Mouse (Mus musculus) G1E-ER4 (cell line): ENCODE measurements around the gene Pdcd1lg2. TPM values are rescaled to one million over a fixed set of nuclear protein-coding genes. Genes with fewer than 3 reads are reported as not detected.

Source experiments
- GATA1 ChIP-seq: IDR thresholded peaks from one replicate; pipeline ENCODE4 v1.8.0; 2012; ENCODE audit warnings: low read length, inconsistent platforms
- polyA plus RNA-seq: library from polyadenylated mRNA; stranded (reverse); fragments of >175 nt; gene quantifications from 2 replicates; pipeline ENCODE4 v1.2.3, GENCODE M21; 2012

Gene Pdcd1lg2
- 0.12 and 0.15 TPM in 2 replicates for polyA plus RNA-seq

- no peak for TF ChIP-seq GATA1
These were observed at the start of gene Pdcd1lg2 for GRCm38 (mm10) chr19:29410619-29411018. TSS of gene Pdcd1lg2 (plus strand) at chr19:29410919.

GRCm38 (mm10) chr19:29361468-29362130 is 49.1 kb upstream of the Pdcd1lg2 start:
- no peak for TF ChIP-seq GATA1

- no peak for TF ChIP-seq GATA1
These were observed 48.4 kb upstream of the Pdcd1lg2 start for GRCm38 (mm10) chr19:29362173-29362930.

DNA sequence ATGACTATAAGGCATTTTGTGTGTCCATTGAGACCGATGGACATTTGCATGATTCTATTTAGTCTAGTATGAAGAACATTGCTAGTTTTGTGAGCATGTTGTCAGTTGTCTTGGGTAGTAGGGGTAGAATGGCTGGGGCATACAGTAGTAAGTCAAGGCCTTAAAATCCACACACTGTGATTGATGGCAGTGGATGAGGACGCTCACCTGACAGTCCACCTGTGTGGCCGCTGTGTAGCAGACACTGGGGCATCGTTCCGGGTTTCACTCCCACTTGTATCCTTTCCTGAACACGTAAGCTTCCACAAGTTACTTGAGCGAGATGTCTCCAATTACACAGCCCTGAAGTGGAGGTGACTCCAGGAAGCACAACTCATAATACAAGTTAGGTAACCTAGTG is 47.2 kb upstream of the Pdcd1lg2 start:
- no peak for TF ChIP-seq GATA1

DNA sequence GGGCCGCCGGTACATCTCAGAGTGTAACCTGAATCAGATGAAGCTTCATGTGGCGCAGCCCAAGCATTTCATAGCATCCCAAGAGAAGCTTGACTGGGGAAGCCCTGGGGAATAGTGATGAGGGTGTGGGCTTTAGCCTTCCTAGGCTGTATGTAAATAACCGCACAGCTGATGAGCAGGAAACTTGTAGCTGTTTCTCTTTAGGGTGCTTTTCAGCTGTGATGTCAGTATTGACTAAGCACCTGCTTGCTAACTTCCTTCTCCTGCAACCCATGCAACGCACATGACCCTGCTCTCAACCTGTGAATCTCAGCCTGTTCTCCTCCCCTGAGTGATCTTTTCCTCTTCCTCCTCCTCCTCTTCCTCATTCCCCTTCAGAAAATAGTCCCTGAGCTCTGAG is 46.6 kb upstream of the Pdcd1lg2 start:
- no peak for TF ChIP-seq GATA1

GRCm38 (mm10) chr19:29365105-29365504 is 45.6 kb upstream of the Pdcd1lg2 start:
- no peak for TF ChIP-seq GATA1

- TF ChIP-seq GATA1 = no peak
These were observed 44.3 kb upstream of the Pdcd1lg2 start for GRCm38 (mm10) chr19:29366226-29366968.

DNA sequence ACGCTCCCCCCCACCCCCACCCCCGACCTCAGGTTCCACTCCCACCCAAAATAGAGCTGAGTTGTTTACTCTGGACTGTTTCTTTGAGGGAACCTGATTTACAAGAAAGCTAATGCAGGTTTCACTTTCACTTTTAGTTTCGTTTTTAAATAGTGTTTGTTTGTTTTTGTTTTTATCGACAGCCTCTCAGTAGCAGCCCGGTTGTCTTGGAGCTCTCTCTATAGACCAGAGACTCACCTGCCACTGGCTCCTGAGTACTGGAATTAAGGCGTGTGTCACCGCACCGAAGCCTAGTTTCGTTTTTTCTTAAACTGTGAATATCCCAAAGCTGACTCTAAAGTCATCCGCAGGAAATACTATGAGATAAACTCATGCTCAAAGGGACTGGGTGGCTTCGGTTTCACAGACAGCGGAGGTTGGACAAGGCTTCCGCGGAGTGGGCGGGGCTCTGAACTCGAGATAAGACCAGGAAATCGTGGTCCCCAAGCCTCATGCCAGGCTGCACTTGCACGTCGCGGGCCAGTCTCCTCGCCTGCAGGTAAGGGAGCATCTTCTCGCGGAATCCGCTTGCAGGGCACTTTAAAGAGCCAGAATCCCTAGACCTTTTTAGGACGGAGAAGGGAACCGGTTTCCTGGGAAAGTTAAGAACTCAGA is 43.6 kb upstream of the Pdcd1lg2 start, which contains the start of the genes Plgrkt and Cd274:
Gene Plgrkt, minus strand, starts transcription at position 422 of the 654 bp plus-strand sequence.
Gene Cd274, plus strand, starts transcription at position 487 of the 654 bp plus-strand sequence.
- TF ChIP-seq GATA1 = no peak

GRCm38 (mm10) chr19:29368041-29368440 is 42.7 kb upstream of the Pdcd1lg2 start:
- TF ChIP-seq GATA1 = no peak

GRCm38 (mm10) chr19:29368671-29369309 is 41.9 kb upstream of the Pdcd1lg2 start:
- TF ChIP-seq GATA1 = no peak

GRCm38 (mm10) chr19:29370112-29370511 is 40.6 kb upstream of the Pdcd1lg2 start:
- TF ChIP-seq GATA1 = no peak

DNA sequence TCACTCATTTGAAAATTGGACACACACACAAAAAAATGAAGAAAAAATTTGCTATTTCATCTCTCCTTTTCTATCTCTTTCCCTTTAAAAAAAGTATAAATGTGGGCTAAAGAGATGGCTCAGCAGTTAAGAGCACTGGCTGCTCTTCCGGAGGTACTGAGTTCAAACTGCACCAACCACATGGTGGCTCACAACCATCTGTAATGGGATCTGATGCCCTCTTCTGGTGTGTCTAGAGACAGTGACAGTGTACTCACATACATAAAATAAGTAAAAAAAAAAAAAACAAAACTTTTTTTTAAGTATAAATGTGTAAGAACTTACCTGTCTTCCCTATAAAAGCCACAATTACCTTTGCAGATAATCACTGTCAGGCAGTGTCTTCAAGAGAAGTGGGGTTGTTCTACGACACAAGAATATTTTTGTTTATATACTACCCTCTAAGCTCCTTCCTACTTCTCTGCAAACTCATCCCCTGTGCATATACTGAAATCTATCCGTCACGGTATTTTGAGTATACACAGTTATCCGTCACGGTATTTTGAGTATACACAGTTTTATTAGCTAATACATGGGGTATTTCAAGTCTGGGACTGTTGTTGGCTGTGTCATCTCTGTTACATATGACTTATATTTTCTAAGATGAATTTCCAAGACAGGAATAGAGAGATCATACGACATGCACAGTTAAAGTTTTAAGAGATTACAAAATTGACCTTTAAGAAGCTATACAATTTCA is 40.0 kb upstream of the Pdcd1lg2 start:
- no peak for TF ChIP-seq GATA1

DNA sequence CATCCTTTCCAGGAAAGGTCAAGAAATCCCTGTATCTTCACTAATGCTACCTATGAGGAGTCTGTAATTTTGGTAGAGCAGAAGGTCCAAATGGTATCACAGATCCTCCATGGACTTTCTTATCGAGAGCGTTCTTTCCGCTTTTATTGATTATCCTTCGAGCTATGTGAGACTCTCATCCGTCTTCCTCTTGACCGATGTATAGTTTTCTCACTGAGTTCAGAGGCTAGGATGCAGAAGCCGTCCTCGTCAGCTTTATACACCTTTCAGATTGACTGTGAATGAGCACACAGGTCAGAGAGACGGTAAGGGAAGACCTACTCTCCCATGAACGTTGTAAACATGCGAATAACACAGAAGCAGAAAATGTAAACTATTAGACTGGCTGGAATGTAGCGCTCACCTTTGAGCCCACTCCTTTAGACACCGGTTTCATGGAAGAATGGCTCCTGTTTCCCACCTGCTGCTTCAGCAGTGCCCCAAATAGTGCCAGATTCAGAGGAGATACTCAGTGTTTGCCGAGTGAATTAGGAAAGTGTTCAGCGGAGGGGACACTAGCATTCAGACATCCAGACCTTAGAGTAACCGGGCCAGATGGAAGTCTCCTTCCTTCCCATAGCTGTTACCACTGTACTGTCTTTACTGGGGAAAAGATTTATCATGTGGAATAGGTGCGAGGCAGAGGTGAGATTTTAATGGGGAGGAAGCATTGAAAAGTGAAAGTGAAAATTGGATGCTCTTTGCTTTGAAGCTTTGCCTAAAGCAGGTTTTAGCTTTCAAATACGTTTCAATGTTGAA is 39.2 kb upstream of the Pdcd1lg2 start:
- no peak for TF ChIP-seq GATA1

DNA sequence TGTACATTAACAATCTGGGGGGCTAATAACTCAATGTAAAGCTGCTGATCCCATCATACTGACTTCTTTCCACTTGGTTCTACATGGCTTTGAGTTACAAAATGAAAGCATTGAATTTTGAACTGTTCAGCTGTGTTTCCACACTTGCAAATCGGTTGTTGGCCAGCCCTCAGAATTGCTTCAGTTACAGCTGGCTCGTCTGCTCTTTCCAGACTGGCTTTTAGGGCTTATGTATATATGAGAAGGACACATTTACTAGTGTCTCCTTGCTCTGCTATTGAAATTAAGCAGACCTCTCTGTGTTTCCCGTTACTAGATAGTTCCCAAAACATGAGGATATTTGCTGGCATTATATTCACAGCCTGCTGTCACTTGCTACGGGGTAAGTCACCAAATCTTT is 38.6 kb upstream of the Pdcd1lg2 start:
- no peak for TF ChIP-seq GATA1
